ENCODE assay signal across 11 mouse cellular contexts in the genomic region with DNA sequence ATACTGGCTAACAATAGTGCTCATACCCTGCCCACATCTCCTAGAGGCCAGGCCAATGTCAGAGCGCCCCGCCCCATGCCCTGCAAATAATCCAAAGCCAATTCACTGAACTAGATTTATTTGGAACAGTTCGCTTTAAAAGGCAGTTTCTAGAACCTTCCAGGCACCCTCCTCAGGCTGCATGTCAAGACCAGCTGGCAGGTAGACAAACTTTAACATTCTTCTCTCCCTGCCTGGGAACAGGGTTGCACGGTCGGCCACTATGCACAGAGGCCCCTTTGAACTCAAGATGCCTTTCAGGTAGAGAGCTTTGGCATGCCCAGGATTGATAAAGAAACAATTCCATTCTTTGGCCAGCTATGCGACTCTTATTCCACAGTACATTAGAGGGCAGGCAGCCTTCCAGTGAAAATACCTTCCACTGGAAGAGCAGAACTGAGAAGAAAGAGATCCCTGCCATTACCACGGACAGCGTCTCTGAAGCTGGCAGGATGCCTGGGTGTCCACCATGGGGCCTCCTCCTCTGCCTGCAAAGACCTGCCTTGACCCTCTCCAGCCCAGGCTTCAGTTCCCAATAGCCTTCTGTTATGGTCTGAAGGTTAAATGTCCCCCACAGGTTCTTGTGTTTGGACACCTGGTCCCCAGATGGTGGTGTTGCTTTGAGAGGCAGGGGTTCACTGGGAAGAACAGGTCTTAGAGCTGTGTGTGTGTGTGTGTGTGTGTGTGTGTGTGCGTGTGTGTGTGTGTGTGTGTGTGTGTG.
DNase-seq lines count a peak whose midpoint lies in the region; ATAC-seq and TF ChIP-seq lines count a peak whose summit lies in the region.
"Had no signal": no experiment of that assay in that cellular context is flagged by ENCODE, and none has a peak within 500 bp of the region (broad histone marks: within the 10 kb centered on the region; RNA-seq: fewer than 3 reads in every experiment).

No protein-coding gene starts in this region.

- H3K4me1 ChIP-seq in hindbrain, embryonic 11.5 days (replicated peaks; ENCODE audit: control insufficient read depth, insufficient read depth, low read length): no peaks in the 10 kb centered on the region
- H3K4me1 ChIP-seq: forebrain, embryonic 10.5 days; heart, embryonic 15.5 days; lung, embryonic 15.5 days had no signal

- ATAC-seq in hindbrain, embryonic 11.5 days (ENCODE audit: low FRiP score): no peak
- no peak for ATAC-seq in erythroid progenitor cell, adult 5-6 weeks (replicated peaks; ENCODE audit: low FRiP score, poor library complexity, severe bottlenecking)

- no peaks in the 10 kb centered on the region for H3K36me3 ChIP-seq in hindbrain, embryonic 11.5 days (ENCODE audit: control insufficient read depth, insufficient read depth, low read length)
- H3K36me3 ChIP-seq: forebrain, embryonic 10.5 days; heart, embryonic 15.5 days; lung, embryonic 15.5 days had no signal

- no peaks in the 10 kb centered on the region for H3K27me3 ChIP-seq in hindbrain, embryonic 11.5 days (ENCODE audit: control insufficient read depth, insufficient read depth, low read length)
- H3K27me3 ChIP-seq: heart, embryonic 15.5 days; lung, embryonic 15.5 days had no signal

- no peak for TF ChIP-seq CTCF in layer of hippocampus, adult 2 months (conservative IDR thresholded peaks at IDR 0.05)

- DNase-seq in layer of hippocampus, adult 2 months (ENCODE audit: low spot score in 2 of 2): no peak
- DNase-seq in layer of hippocampus, postnatal 36 days: no peak
- DNase-seq in brain, adult 2 months (ENCODE audit: low read depth, low spot score): peak; percentile 81
- peak; percentile 72 to 80 for DNase-seq in cerebellum, postnatal 25 days
- peak; percentile 14 for DNase-seq in hindbrain, embryonic 11.5 days (ENCODE audit: low spot score)
- no peak for DNase-seq in thymus, postnatal 0 days (ENCODE audit: low spot score)
- no peak for DNase-seq in gastrocnemius, postnatal 4 days (ENCODE audit: low spot score in 2 of 2)

- WGBS in hindbrain, embryonic 11.5 days: 70% methylated on average over 9 of the region's 9 CpGs

- no peak overlapping the region for H3K4me2 ChIP-seq in hindbrain, embryonic 11.5 days (replicated peaks; ENCODE audit: low read depth, low read length)
- H3K4me2 ChIP-seq: heart, embryonic 15.5 days; lung, embryonic 15.5 days had no signal

- no peak overlapping the region for H3K4me3 ChIP-seq in layer of hippocampus, adult 2 months
- no peak overlapping the region for H3K4me3 ChIP-seq in hindbrain, embryonic 11.5 days (ENCODE audit: low read depth, low read length)
- H3K4me3 ChIP-seq: forebrain, embryonic 10.5 days; heart, embryonic 15.5 days; lung, embryonic 15.5 days had no signal

- H3K9me3 ChIP-seq in hindbrain, embryonic 11.5 days (ENCODE audit: control insufficient read depth, low read length): no peaks in the 10 kb centered on the region
- H3K9me3 ChIP-seq: forebrain, embryonic 10.5 days; heart, embryonic 15.5 days; lung, embryonic 15.5 days had no signal

- no peak overlapping the region for H3K9ac ChIP-seq in hindbrain, embryonic 11.5 days (ENCODE audit: low read depth, low read length)
- H3K9ac ChIP-seq: heart, embryonic 15.5 days; lung, embryonic 15.5 days had no signal

- peak overlapping the region; percentile 58 for H3K27ac ChIP-seq in layer of hippocampus, adult 2 months
- H3K27ac ChIP-seq in hindbrain, embryonic 11.5 days (ENCODE audit: low read depth, low read length): no peak overlapping the region
- H3K27ac ChIP-seq: forebrain, embryonic 10.5 days; heart, embryonic 15.5 days; lung, embryonic 15.5 days had no signal

Comparison
In these comparisons a context has a peak if more than half of its experiments do, and no peak if none do; other contexts are left out.
1. DNase-seq: peak in brain, adult 2 months (single experiment), cerebellum, postnatal 25 days (2 of 2) and hindbrain, embryonic 11.5 days (single experiment); none in layer of hippocampus, adult 2 months (0 of 2), layer of hippocampus, postnatal 36 days (0 of 2), thymus, postnatal 0 days (single experiment) and gastrocnemius, postnatal 4 days (0 of 2).